Mouse (Mus musculus): ENCODE data around the gene Ptgfr. TPM values are rescaled to one million over a fixed set of nuclear protein-coding genes. Genes with fewer than 3 reads are reported as not detected.

The Ptgfr gene
- polyA plus RNA-seq (2015; fragmentation: Nextera tagmentation; extraction: Ambion mirVana) = 1.2 and 1.3 TPM in 2 replicates

DNA sequence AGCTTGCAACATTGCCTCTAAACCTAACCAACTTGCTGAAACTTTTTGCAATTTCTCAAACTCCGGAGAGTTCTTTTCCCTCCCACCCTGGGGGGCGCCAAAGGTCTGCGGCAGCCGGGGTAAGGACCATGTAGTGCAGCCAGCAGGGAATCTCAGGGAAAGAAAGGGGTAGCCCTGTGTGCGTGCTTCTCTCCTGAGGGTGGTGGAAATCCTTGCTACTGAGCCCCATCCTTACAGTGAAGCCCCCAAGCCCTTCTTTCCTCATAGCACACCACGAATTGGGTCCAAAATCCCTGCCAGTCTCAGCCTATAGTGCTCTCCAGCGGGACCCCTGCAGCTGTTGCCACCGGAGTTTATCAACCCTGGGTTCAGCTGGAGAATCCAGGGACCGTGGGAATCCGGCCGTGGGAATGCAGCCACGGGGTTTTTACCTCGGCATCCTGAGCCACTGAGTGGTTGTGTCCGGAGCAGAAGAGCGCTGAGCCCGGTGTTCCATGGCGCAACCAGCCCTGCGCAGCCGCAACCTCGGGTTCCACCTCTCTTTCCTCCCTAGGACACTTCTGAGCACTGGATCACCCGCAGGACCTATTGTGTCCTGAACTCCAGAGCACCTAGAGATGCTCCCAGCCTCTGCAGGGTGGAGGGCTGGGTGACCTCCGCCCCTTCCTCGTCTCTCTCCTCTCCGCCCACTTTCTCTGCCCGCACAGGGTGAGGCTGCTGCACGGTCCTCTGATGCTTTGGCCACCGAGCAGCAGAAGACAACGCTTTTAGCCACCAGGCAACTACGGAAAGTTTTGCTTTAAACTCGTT lies at the start of gene Ptgfr:
Gene Ptgfr (minus strand): TSS at position 760 of the 810 bp plus-strand sequence.
- WGBS = under 1% methylated on average over 30 of the region's 30 CpGs
- peak within 1 kb of the TSS; percentile 95 for H3K4me2 ChIP-seq
- H3K36me3 ChIP-seq = no peaks in the 10 kb centered on the region
- peak within 1 kb of the TSS; percentile 53 for H3K9ac ChIP-seq
- H3K4me3 ChIP-seq = peak within 1 kb of the TSS; percentile 60
- no peak within 1 kb of the TSS for H3K27ac ChIP-seq
- peaks cover 8% of the 10 kb centered on the region; the same call in 1 of the 2 replicates for H3K27me3 ChIP-seq
- H3K9me3 ChIP-seq (replicated peaks) = no peaks in the 10 kb centered on the region
- peak; percentile 87 for ATAC-seq (replicated peaks; ENCODE audit: insufficient number of reproducible peaks, insufficient read depth, low FRiP score, low read depth)
- peaks cover 8% of the 10 kb centered on the region; the same call in 1 of the 2 replicates for H3K4me1 ChIP-seq (replicated peaks)

DNA sequence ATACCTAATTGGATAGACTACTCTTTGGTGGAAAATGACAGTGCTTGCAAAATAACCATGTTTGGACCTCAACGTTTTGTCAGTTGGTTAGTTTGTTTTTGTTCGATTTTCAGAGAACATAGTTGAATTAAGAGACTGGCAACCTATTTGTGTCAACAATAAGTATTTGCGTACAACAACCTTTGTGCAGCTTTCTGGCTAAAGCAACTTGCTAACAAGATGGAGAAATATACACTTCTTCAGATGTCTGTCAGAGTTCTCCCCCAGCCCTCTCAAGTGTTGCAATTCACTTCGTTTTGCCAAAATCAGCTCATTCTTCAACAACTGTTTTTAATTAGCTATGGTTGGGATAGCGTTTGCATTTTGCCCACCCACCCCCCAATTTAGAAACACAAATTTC lies 46.5 kb upstream of the Ptgfr start:
- Histone ChIP-seq H3K9ac (no peak overlapping the region), H3K36me3 (no peaks in the 10 kb centered on the region), H3K27me3 (no peaks in the 10 kb centered on the region), H3K9me3 (replicated peaks) (no peaks in the 10 kb centered on the region), H3K4me1 (replicated peaks) (no peaks in the 10 kb centered on the region), H3K27ac (no peak overlapping the region), H3K4me3 (no peak overlapping the region), H3K4me2 (no peak overlapping the region)
- 68% methylated on average over 5 of the region's 5 CpGs for WGBS
- ATAC-seq (replicated peaks; ENCODE audit: insufficient number of reproducible peaks, insufficient read depth, low FRiP score, low read depth) = no peak

DNA sequence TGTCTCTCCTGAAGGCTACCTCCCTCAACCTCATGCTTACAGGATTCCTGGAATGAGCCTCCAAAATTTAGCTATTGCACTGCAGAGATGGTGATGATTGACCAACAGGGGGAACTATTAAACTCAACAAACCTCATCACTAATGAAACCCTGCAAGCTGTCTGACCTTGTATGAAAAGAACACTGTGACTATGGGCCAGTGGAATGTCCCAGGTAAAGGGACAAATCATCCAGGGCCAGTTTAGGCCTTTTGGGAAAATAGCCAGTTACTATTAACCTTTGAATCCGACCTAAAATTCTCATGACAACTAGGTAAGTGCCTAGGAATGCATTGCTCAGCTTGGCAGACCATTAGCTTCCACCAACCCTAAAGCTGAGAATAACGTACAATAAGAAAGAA lies 42.6 kb upstream of the Ptgfr start:
- Histone ChIP-seq H3K27ac (no peak overlapping the region), H3K4me3 (no peak overlapping the region), H3K36me3 (no peaks in the 10 kb centered on the region), H3K9me3 (replicated peaks) (no peaks in the 10 kb centered on the region), H3K9ac (no peak overlapping the region), H3K4me2 (no peak overlapping the region), H3K27me3 (no peaks in the 10 kb centered on the region), H3K4me1 (replicated peaks) (no peaks in the 10 kb centered on the region)
- ATAC-seq (replicated peaks; ENCODE audit: insufficient number of reproducible peaks, insufficient read depth, low FRiP score, low read depth) = no peak
- 63% methylated on average over 2 of the region's 2 CpGs for WGBS

DNA sequence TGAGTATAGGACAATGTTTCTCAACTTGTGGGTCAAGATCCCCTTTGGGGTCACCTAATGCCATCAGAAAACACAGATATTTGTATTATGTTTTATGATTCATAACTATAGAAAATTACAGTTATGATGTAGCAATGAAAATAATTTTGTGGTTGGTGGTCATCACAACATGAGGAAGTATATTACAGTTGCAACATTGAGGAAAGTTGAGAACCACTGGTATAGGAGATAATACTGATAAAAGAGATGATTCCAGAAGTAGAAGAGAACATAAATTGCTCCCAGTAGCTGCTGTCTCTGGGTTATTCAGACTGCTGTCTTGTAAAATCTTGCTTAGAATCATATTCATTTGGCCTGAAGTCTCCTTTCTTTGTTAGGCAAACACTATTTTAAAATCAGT lies 31.5 kb upstream of the Ptgfr start:
- Histone ChIP-seq H3K9ac (no peak overlapping the region), H3K9me3 (replicated peaks) (no peaks in the 10 kb centered on the region), H3K4me2 (no peak overlapping the region), H3K27ac (no peak overlapping the region), H3K4me1 (replicated peaks) (no peaks in the 10 kb centered on the region), H3K27me3 (no peaks in the 10 kb centered on the region), H3K36me3 (no peaks in the 10 kb centered on the region), H3K4me3 (no peak overlapping the region)
- no peak for ATAC-seq (replicated peaks; ENCODE audit: insufficient number of reproducible peaks, insufficient read depth, low FRiP score, low read depth)

DNA sequence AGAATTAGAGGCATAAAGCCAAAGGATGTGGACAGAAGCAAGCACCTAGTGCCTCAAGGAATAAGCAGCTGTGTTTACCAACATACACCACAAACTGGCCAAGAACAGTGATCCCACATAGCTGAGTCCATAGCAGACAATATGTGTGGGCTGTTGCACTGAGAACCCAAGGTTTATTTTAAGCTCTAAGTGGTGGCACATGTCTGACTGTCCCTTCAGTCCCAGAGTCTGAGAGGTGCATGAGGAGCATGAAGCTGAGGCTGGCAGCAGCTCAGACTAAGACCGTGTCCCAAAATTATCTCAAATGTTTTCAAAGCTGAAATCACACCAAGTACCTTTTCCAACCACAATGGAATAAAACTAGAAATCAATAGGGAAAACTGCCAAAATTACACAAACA lies 13.9 kb upstream of the Ptgfr start:
- Histone ChIP-seq H3K9me3 (replicated peaks) (no peaks in the 10 kb centered on the region), H3K27ac (peak overlapping the region; percentile 43; the same call in 1 of the 2 replicates), H3K36me3 (no peaks in the 10 kb centered on the region), H3K4me1 (replicated peaks) (peaks cover 9% of the 10 kb centered on the region; the same call in 1 of the 2 replicates), H3K9ac (no peak overlapping the region), H3K27me3 (no peaks in the 10 kb centered on the region), H3K4me3 (no peak overlapping the region), H3K4me2 (no peak overlapping the region)
- peak; percentile 62; the same call in 1 of the 2 replicates for ATAC-seq (replicated peaks; ENCODE audit: insufficient number of reproducible peaks, insufficient read depth, low FRiP score, low read depth)
- 52% methylated on average over 1 of the region's 1 CpGs for WGBS

DNA sequence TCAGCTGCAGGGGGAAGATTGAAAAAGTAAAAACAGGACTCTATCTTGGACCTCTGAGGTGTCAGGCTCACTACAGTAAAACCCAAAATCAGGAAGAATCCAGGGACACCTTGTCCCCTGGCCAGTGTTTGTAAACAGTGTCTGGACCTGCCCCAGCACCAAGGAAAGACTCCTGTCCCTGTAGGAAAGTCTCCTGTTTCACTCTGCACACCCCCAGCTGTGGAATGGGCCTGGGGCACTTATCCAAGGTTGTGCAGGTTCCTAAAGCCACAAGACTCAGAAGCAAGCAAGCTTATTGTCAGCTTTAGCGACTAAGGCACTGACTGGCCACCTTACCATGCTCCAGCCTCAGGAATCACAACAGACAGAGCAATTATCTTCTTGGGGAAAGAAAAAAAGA lies 13.2 kb upstream of the Ptgfr start:
- no peak overlapping the region for H3K9ac ChIP-seq
- H3K27ac ChIP-seq = peak overlapping the region; percentile 43
- no peak for ATAC-seq (replicated peaks; ENCODE audit: insufficient number of reproducible peaks, insufficient read depth, low FRiP score, low read depth)
- H3K9me3 ChIP-seq (replicated peaks) = no peaks in the 10 kb centered on the region
- no peaks in the 10 kb centered on the region for H3K27me3 ChIP-seq
- no peak overlapping the region for H3K4me3 ChIP-seq
- no peaks in the 10 kb centered on the region for H3K36me3 ChIP-seq
- WGBS = 41% methylated on average over 1 of the region's 1 CpGs
- no peak overlapping the region for H3K4me2 ChIP-seq
- peaks cover 9% of the 10 kb centered on the region; the same call in 1 of the 2 replicates for H3K4me1 ChIP-seq (replicated peaks)

DNA sequence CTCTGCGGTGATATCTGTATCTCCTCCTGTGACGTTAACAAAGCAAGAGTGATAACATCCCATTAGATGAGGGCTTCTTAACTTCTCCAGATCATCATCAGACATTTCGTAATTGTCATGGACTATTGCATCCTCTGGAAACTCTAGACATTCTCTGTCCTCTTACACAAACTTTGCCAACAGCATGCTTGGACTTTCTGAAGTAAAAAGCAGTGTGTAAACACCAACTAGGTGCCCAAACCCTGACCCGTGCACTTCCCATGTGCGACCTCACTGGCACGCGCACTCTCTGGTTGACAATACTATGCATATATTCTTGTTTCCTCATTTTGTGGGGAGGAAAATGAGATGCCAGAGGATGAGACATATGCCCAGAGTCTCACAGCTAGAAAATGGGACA lies 8.9 kb upstream of the Ptgfr start:
- no peak for ATAC-seq (replicated peaks; ENCODE audit: insufficient number of reproducible peaks, insufficient read depth, low FRiP score, low read depth)
- peaks cover 9% of the 10 kb centered on the region; the same call in 1 of the 2 replicates for H3K4me1 ChIP-seq (replicated peaks)
- no peak overlapping the region for H3K27ac ChIP-seq
- no peak overlapping the region for H3K4me2 ChIP-seq
- no peaks in the 10 kb centered on the region for H3K9me3 ChIP-seq (replicated peaks)
- WGBS = 72% methylated on average over 7 of the region's 7 CpGs
- no peaks in the 10 kb centered on the region for H3K36me3 ChIP-seq
- H3K9ac ChIP-seq = no peak overlapping the region
- H3K4me3 ChIP-seq = no peak overlapping the region
- H3K27me3 ChIP-seq = no peaks in the 10 kb centered on the region

DNA sequence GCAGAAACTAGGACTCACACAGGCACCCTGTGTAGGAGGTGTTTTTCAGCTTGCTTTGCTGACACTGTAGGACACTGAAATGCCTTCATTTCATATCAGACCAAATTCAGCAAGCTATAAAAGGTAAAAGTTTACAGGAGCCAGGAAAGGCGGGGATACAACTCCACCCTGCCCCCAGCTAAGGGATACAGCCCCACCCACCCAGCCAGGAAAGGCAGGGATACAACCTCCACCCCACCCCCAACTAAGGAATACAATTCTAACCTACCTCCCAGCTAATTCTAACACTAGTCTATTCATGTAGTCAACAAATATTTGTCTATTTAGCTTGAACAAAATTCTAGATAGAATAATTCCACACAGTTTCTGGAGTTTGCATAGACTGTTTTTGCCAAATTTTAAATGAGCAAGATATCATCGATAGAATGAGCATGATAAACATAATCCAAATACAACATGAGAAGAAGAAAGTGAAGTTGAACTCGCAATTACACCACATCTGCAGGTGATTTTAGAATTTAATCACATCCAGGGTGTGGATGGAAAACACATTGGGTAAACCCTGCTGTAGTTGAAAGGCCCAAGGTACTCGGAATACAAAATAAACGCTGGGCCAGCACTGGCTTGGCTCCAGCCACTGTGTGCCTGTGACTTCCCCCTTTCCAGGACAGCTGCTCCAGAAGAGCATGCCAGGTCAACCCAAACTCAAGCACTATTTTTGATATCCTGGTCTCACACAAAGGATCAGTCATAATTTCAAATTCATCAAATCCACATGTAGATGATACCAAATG lies 7.1 kb upstream of the Ptgfr start:
- ATAC-seq (replicated peaks; ENCODE audit: insufficient number of reproducible peaks, insufficient read depth, low FRiP score, low read depth) = no peak
- 67% methylated on average over 5 of the region's 5 CpGs for WGBS
- Histone ChIP-seq H3K9me3 (replicated peaks) (no peaks in the 10 kb centered on the region), H3K4me1 (replicated peaks) (peaks cover 2% of the 10 kb centered on the region; the same call in 1 of the 2 replicates), H3K27me3 (no peaks in the 10 kb centered on the region), H3K4me2 (no peak overlapping the region), H3K27ac (no peak overlapping the region), H3K4me3 (no peak overlapping the region), H3K9ac (no peak overlapping the region), H3K36me3 (no peaks in the 10 kb centered on the region)

DNA sequence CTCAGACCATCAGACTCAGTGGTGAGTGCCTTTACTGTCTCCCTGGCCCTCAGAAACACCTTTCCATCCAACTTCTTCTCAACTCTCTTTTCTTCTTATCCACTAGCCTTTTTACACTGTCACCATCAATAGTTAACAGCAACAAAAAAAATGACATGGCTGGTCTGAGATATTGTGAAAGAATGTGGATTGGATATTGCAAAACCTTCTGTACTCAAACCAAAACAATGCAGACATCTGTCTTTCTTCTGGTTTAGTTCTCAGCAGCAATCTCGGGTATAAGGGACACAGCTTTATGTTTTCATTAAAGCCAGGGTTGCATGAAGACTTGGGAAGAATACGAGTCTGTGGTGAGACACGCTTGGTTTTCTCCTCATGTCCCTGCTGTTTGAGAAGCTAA lies 3.3 kb upstream of the Ptgfr start:
- Histone ChIP-seq H3K36me3 (no peaks in the 10 kb centered on the region), H3K9ac (no peak overlapping the region), H3K4me1 (replicated peaks) (peaks cover 11% of the 10 kb centered on the region), H3K27ac (no peak overlapping the region), H3K27me3 (peaks cover 6% of the 10 kb centered on the region; the same call in 1 of the 2 replicates), H3K4me2 (no peak overlapping the region), H3K9me3 (replicated peaks) (no peaks in the 10 kb centered on the region), H3K4me3 (no peak overlapping the region)
- no peak for ATAC-seq (replicated peaks; ENCODE audit: insufficient number of reproducible peaks, insufficient read depth, low FRiP score, low read depth)
- 68% methylated on average over 3 of the region's 3 CpGs for WGBS

DNA sequence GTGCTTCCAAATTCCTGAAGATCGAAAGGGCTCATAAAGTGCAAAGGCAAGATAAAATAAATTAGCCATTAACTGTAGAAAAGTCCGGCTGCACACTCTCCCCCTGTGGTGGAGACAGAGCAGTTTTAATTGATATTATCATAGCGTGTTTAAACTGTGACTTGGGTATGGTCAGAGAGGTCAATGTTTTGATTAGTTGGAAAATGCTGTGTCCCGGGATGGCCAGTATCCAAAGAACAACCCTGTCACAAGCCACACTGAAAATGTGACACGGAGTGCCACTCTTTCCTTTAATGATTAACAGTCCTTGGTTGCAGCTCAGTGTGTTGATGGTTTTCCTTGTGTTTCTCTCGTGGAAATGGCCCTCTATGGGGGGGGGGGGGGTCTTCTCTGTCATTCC lies 942 bp upstream of the Ptgfr start:
- Histone ChIP-seq H3K36me3 (no peaks in the 10 kb centered on the region), H3K4me1 (replicated peaks) (peaks cover 8% of the 10 kb centered on the region; the same call in 1 of the 2 replicates), H3K4me2 (no peak overlapping the region), H3K4me3 (no peak overlapping the region), H3K9me3 (replicated peaks) (no peaks in the 10 kb centered on the region), H3K27ac (no peak overlapping the region), H3K27me3 (peaks cover 8% of the 10 kb centered on the region; the same call in 1 of the 2 replicates), H3K9ac (no peak overlapping the region)
- 54% methylated on average over 6 of the region's 6 CpGs for WGBS
- no peak for ATAC-seq (replicated peaks; ENCODE audit: insufficient number of reproducible peaks, insufficient read depth, low FRiP score, low read depth)

DNA sequence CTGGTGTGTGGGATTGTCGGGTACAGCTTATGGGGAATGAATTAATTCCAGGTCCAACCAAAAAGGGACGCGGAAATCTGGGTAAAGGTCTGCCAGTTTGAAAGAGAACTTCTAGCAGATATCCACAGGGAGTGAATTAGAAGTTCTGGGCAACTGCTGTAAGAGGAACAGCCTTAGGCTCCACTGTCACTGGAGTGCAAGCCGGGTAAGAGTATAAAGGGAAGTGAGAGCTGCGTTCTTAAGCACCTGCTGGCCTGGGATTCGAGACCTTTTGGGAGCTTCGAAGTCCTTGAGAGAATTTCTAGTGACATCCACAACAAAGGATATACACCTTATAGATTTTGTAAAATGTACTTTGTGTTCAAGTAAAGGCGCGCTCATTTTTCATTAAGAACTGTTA lies 319 bp upstream of the Ptgfr start:
- H3K9me3 ChIP-seq (replicated peaks) = no peaks in the 10 kb centered on the region
- no peak for ATAC-seq (replicated peaks; ENCODE audit: insufficient number of reproducible peaks, insufficient read depth, low FRiP score, low read depth)
- no peak overlapping the region for H3K27ac ChIP-seq
- no peak overlapping the region for H3K9ac ChIP-seq
- peak overlapping the region; percentile 95 for H3K4me2 ChIP-seq
- peak overlapping the region; percentile 60 for H3K4me3 ChIP-seq
- WGBS = 59% methylated on average over 9 of the region's 9 CpGs
- no peaks in the 10 kb centered on the region for H3K36me3 ChIP-seq
- peaks cover 8% of the 10 kb centered on the region; the same call in 1 of the 2 replicates for H3K27me3 ChIP-seq
- peaks cover 8% of the 10 kb centered on the region; the same call in 1 of the 2 replicates for H3K4me1 ChIP-seq (replicated peaks)

All from heart, embryonic 15.5 days (tissue).